Mouse (Mus musculus) C2C12 (cell line): ENCODE measurements around the gene Fgf14.

Source experiments
- CEBPB ChIP-seq: IDR thresholded peaks from one replicate; pipeline ENCODE4 v1.6.1; 2011; ENCODE audit warnings: low read depth, mild to moderate bottlenecking, control low read depth, moderate library complexity
- CTCF ChIP-seq: IDR thresholded peaks from one replicate; pipeline ENCODE4 v1.5.1; 2011; ENCODE audit not compliant: control insufficient read depth, insufficient read depth, insufficient read length
- FOSL1 ChIP-seq: IDR thresholded peaks from one replicate; pipeline ENCODE4 v1.8.0; 2011; ENCODE audit warnings: mild to moderate bottlenecking, low read length; ENCODE audit not compliant: poor library complexity, insufficient read depth, severe bottlenecking
- MAX ChIP-seq: IDR thresholded peaks from one replicate; pipeline ENCODE4 v1.6.1; 2011; ENCODE audit warnings: mild to moderate bottlenecking, control low read depth
- MYOD1 ChIP-seq: IDR thresholded peaks from one replicate; pipeline ENCODE4 v1.6.1; 2011; ENCODE audit warnings: low read depth; ENCODE audit not compliant: control insufficient read depth, insufficient read length
- MYOG ChIP-seq: IDR thresholded peaks from one replicate; pipeline ENCODE4 v1.6.1; 2011; ENCODE audit not compliant: control insufficient read depth, insufficient read length; ENCODE audit errors: extremely low read depth
- USF1 ChIP-seq: IDR thresholded peaks from one replicate; pipeline ENCODE4 v1.6.1; 2011; ENCODE audit warnings: low read depth, mild to moderate bottlenecking, control low read depth, moderate library complexity

DNA sequence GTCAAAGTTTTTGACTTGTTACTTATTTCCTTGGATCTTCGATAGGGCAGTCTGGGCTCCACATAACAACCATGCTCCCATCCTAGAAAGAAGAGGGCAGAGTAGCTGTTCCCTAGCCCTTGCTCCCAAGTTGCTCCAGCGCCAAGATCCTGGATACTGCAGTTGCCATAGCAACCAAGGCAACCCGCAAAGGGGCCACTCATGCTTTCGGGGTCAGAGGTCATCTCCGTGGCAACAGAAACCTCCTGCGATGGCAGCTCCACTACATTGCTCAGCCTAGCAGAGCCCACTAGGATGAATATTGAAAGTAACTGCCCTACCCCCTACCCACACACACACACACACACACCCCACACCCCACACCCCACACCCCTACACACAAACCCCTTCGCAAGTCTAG, 7.2 kb downstream of the Fgf14 start:
- no peak for TF ChIP-seq CTCF
- TF ChIP-seq USF1 = no peak
- no peak for TF ChIP-seq MYOG
- no peak for TF ChIP-seq MAX
- TF ChIP-seq FOSL1 = no peak
- no peak for TF ChIP-seq MYOD1
- no peak for TF ChIP-seq CEBPB
